Mouse (Mus musculus) heart, embryonic 11.5 days (tissue): Measurements from ENCODE around the gene Exosc5. TPM values are rescaled to one million over a fixed set of nuclear protein-coding genes. Genes with fewer than 3 reads are reported as not detected.

Experiments used
- ATAC-seq: fragments of 200-750 bp; cut with Nextera tagmentation; replicated peaks from 2 replicates; pipeline ENCODE4 v1.8.0; 2017; ENCODE audit warnings: moderate library complexity; ENCODE audit not compliant: insufficient number of reproducible peaks, low FRiP score, low TSS enrichment
- H3K27ac ChIP-seq: fragments of 300-500 bp; sonication (generic); 2 replicates; pipeline ENCODE4 v1.5.1; 2014; ENCODE audit warnings: mild to moderate bottlenecking, low read depth, low read length
- H3K27me3 ChIP-seq: fragments of 300-500 bp; sonication (generic); 2 replicates; pipeline ENCODE4 v1.6.1; 2014; ENCODE audit warnings: mild to moderate bottlenecking, low read length, mixed read lengths; ENCODE audit not compliant: control insufficient read depth, insufficient read depth
- H3K36me3 ChIP-seq: fragments of 300-500 bp; sonication (generic); 2 replicates; pipeline ENCODE4 v1.6.1; 2014; ENCODE audit warnings: mild to moderate bottlenecking, low read length, moderate library complexity, mixed read lengths; ENCODE audit not compliant: control insufficient read depth, insufficient read depth
- H3K4me1 ChIP-seq: fragments of 300-500 bp; sonication (generic); 2 replicates; pipeline ENCODE4 v1.6.1; 2014; ENCODE audit warnings: low read length; ENCODE audit not compliant: control insufficient read depth, insufficient read depth
- H3K4me2 ChIP-seq: fragments of 300-500 bp; sonication (generic); 2 replicates; pipeline ENCODE4 v1.6.1; 2014; ENCODE audit warnings: mild to moderate bottlenecking, moderate library complexity
- H3K4me3 ChIP-seq: fragments of 300-500 bp; sonication (generic); 2 replicates; pipeline ENCODE4 v1.5.1; 2014; ENCODE audit warnings: low read depth, low read length
- H3K9ac ChIP-seq: fragments of 300-500 bp; sonication (generic); 2 replicates; pipeline ENCODE4 v1.6.1; 2014; ENCODE audit warnings: mild to moderate bottlenecking, low read depth, low read length, moderate library complexity
- H3K9me3 ChIP-seq: fragments of 300-500 bp; sonication (generic); replicated peaks from 2 replicates; pipeline ENCODE4 v1.6.1; 2016; ENCODE audit warnings: low read length; ENCODE audit not compliant: control insufficient read depth
- WGBS: fragments of 180-500 bp; shearing (Covaris S2); extraction: QIAGEN DNeasy Blood & Tissue Kit; methylation state at CpG from one replicate; pipeline ENCODE4 v1.1.7; 2014; ENCODE audit not compliant: insufficient replicate concordance; 5-methylcytosine and 5-hydroxymethylcytosine counted together
- polyA plus RNA-seq: library from polyadenylated mRNA; unstranded; fragments of >200 nt; fragmentation: Nextera tagmentation; extraction: Ambion mirVana; gene quantifications from 2 replicates; pipeline ENCODE4 v1.2.1, GENCODE M21; 2014

The Exosc5 gene
- polyA plus RNA-seq, 1 experiment from 2014 or later, result 44.8 TPM

DNA sequence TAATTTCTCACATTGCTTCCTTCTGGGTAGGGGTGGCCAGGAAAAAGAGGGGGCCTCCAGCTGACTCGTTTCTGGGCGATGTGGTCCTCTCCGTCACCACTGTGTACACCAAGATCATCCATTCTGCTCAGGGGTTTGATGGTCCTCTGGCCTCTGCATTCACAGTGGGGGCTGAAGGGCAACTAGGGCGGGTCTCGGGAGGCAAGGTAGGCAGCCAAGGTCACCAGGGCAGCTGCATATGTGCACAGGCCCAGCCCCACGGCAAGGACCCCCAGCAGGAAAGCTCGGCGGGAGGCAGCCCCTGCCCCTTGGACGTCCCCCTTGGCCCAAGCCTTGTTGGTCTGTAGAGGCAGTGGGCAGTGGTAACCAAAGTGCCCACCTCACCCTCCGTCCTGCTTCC, 10.2 kb downstream of the Exosc5 start:
- H3K36me3 ChIP-seq, result peaks cover 4% of the 10 kb centered on the region; the same call in 1 of the 2 replicates
- 87% methylated on average over 10 of the region's 10 CpGs for WGBS
- no peak overlapping the region for H3K4me2 ChIP-seq

DNA sequence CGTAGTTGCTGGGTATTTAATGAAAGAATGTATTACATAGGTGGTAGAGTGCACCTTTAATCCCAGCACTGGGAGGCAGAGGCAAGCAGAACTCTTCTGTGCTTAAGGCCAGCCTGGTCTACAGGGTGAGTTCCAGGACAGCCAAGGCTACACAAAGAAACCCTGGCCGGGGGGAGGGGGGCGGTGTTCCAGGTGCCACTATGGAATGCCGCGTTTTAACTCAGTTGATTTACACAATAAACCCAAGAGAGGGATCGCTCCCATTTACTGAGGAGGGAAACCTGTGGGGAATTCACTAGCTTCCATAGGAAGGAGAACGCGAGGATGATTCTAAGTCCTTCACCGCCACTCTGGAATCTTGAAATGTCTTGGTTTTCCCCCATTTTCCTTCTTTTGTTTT, 10.7 kb downstream of the Exosc5 start:
- Histone ChIP-seq H3K9me3 (no peaks in the 10 kb centered on the region), H3K4me2 (no peak overlapping the region), H3K4me1 (no peaks in the 10 kb centered on the region), H3K27me3 (peaks cover 13% of the 10 kb centered on the region), H3K36me3 (peaks cover 2% of the 10 kb centered on the region; the same call in 1 of the 2 replicates), H3K9ac (no peak overlapping the region), H3K4me3 (no peak overlapping the region), H3K27ac (no peak overlapping the region)
- ATAC-seq, result no peak
- WGBS, result 77% methylated on average over 9 of the region's 9 CpGs

More for the DNA sequence above, 10.2 kb downstream of the Exosc5 start:
- ATAC-seq, result no peak
- Histone ChIP-seq H3K27me3 (peaks cover 8% of the 10 kb centered on the region), H3K4me1 (no peaks in the 10 kb centered on the region), H3K4me3 (no peak overlapping the region), H3K9ac (no peak overlapping the region), H3K9me3 (no peaks in the 10 kb centered on the region), H3K27ac (no peak overlapping the region)

- Histone ChIP-seq H3K4me3 (no peak overlapping the region), H3K9ac (no peak overlapping the region), H3K36me3 (peaks cover 2% of the 10 kb centered on the region; the same call in 1 of the 2 replicates), H3K4me2 (no peak overlapping the region), H3K27me3 (peaks cover 18% of the 10 kb centered on the region), H3K27ac (no peak overlapping the region), H3K9me3 (no peaks in the 10 kb centered on the region), H3K4me1 (peaks cover 4% of the 10 kb centered on the region; the same call in 1 of the 2 replicates)
- ATAC-seq, result no peak
- WGBS, result 87% methylated on average over 4 of the region's 4 CpGs
These were observed 11.1 kb downstream of the Exosc5 start for GRCm38 (mm10) chr7:25670096-25670495.

DNA sequence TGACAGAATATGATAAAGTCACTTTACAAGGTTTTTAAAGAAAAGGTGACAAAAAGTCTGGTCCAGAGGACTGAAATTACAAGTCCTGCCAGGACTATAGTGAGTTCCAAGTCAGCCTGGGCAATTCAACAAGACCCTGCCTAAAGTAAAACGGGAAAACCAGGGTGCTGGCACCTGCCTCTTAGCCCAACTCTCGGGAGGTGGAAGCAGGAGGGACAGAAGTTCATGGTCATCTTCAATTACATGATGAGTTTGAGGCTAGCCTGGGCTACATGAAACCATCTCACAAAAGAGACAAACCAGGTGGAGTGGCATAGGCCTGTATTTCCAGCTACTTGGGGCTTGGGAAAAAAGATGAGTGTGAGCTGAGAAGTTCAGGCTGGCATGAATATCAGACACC, 12.7 kb downstream of the Exosc5 start:
- peaks cover 7% of the 10 kb centered on the region; the same call in 1 of the 2 replicates for H3K4me1 ChIP-seq
- no peak overlapping the region for H3K27ac ChIP-seq
- H3K4me3 ChIP-seq, result no peak overlapping the region
- 60% methylated on average over 2 of the region's 2 CpGs for whole genome bisulfite sequencing
- peaks cover 32% of the 10 kb centered on the region for H3K27me3 ChIP-seq
- H3K9ac ChIP-seq, result no peak overlapping the region
- H3K4me2 ChIP-seq, result no peak overlapping the region
- ATAC-seq, result no peak
- no peaks in the 10 kb centered on the region for H3K9me3 ChIP-seq
- H3K36me3 ChIP-seq, result peaks cover 2% of the 10 kb centered on the region; the same call in 1 of the 2 replicates

- no peak overlapping the region for H3K4me3 ChIP-seq
- H3K27ac ChIP-seq, result no peak overlapping the region
- no peak for ATAC-seq
- H3K27me3 ChIP-seq, result peaks cover 34% of the 10 kb centered on the region
- 50% methylated on average over 4 of the region's 4 CpGs for WGBS
- no peaks in the 10 kb centered on the region for H3K9me3 ChIP-seq
- no peak overlapping the region for H3K4me2 ChIP-seq
- no peak overlapping the region for H3K9ac ChIP-seq
- peaks cover 7% of the 10 kb centered on the region; the same call in 1 of the 2 replicates for H3K4me1 ChIP-seq
- H3K36me3 ChIP-seq, result peaks cover 2% of the 10 kb centered on the region; the same call in 1 of the 2 replicates
These were observed 13.5 kb downstream of the Exosc5 start for GRCm38 (mm10) chr7:25672442-25672841.

GRCm38 (mm10) chr7:25674297-25674696, 15.3 kb downstream of the Exosc5 start:
- no peak overlapping the region for H3K4me3 ChIP-seq
- no peak for ATAC-seq
- no peaks in the 10 kb centered on the region for H3K36me3 ChIP-seq
- no peak overlapping the region for H3K27ac ChIP-seq
- H3K4me1 ChIP-seq, result peaks cover 7% of the 10 kb centered on the region; the same call in 1 of the 2 replicates
- 27% methylated on average over 9 of the region's 9 CpGs for WGBS
- no peak overlapping the region for H3K9ac ChIP-seq
- peak overlapping the region; percentile 65 for H3K4me2 ChIP-seq
- H3K9me3 ChIP-seq, result no peaks in the 10 kb centered on the region
- peaks cover 34% of the 10 kb centered on the region for H3K27me3 ChIP-seq

DNA sequence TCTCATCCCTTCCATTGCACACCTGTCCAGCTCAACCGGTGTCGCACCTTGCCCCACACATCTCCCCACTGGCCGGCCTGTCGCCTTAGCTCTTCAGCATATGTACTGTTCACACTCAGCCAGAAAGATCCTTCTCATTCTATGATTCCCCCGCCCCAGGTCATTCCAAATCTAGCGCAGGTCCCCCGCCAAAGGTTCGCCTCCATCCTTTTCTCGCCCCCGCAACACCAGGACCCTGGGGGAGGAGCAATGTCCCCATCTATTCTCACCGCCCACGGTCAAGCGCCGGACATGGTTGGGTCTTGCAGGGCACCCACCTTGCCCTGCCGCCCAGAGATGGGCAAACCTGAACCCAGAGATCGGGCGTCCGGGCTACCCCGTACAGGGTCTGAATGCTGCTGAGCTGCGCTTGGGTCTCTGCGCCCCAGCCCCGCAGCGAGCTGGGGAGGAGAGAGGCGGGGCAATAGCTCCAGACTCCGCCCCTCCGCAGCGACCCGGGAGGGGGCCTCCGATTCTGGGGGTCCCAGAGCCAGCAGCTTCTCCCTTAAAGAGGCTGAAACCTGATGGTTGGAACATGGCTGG, 15.8 kb downstream of the Exosc5 start, which contains the start of gene Tmem91:
Tmem91 (minus strand) TSS at position 448 of the 582 bp plus-strand sequence.
- H3K27me3 ChIP-seq, result peaks cover 34% of the 10 kb centered on the region
- H3K36me3 ChIP-seq, result no peaks in the 10 kb centered on the region
- H3K9me3 ChIP-seq, result no peaks in the 10 kb centered on the region
- peak within 1 kb of the TSS; percentile 41 for H3K4me3 ChIP-seq
- H3K9ac ChIP-seq, result peak within 1 kb of the TSS; percentile 54
- 3% methylated on average over 29 of the region's 29 CpGs for WGBS
- H3K4me2 ChIP-seq, result peak within 1 kb of the TSS; percentile 65
- ATAC-seq, result no peak
- no peak within 1 kb of the TSS for H3K27ac ChIP-seq
- peaks cover 7% of the 10 kb centered on the region; the same call in 1 of the 2 replicates for H3K4me1 ChIP-seq

DNA sequence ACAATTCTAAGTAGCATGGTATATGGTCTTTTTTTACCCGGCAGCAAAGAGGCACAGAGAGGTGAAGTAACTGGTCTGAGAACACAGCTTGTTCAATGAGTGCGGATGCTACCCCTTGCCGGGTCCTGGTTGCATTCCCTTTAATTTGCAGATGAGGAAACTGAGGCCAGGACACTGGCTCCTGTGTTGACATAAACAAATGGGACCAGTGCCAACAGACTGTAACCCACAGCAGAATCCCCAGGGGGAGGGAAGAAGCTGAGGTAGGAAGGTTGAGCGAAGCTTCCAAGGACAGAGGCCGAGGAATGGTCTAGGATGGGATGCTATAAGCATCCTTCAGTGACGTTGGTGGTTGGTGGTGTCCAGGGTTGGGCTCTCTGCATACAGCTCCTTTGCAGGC, 16.4 kb downstream of the Exosc5 start:
- Histone ChIP-seq H3K27ac (no peak overlapping the region), H3K27me3 (peaks cover 34% of the 10 kb centered on the region), H3K4me3 (no peak overlapping the region), H3K9ac (no peak overlapping the region), H3K9me3 (no peaks in the 10 kb centered on the region), H3K4me1 (peaks cover 7% of the 10 kb centered on the region; the same call in 1 of the 2 replicates), H3K36me3 (no peaks in the 10 kb centered on the region), H3K4me2 (peak overlapping the region; percentile 65; the same call in 1 of the 2 replicates)
- 38% methylated on average over 6 of the region's 6 CpGs for WGBS
- no peak for ATAC-seq
